Mouse (Mus musculus): ENCODE data around the gene Spata33.

GRCm38 (mm10) chr8:123203571-123203970 is 9.1 kb upstream of the Spata33 start:
- no peak for TF ChIP-seq GATA1 (IDR thresholded peaks at IDR 0.05; ENCODE audit: low read length)
- no peak for TF ChIP-seq TAL1 (IDR thresholded peaks at IDR 0.05; ENCODE audit: low read length)

All from erythroblast, embryonic 14.5 days (primary cell).